Mouse (Mus musculus) monocyte, adult 2 months (primary cell): ENCODE results near the gene B3gnt8.

Source experiments
- DNase-seq, 2 experiments: peaks; one replicate each; pipeline ENCODE4 v3.0.0; 2022; ENCODE audit warnings: low spot score in 2 of 2, low read depth in 1 of 2

B3gnt8 gene

GRCm38 (mm10) chr7:25655601-25656428, 29.4 kb downstream of the B3gnt8 start:
- no peak for DNase-seq

DNA sequence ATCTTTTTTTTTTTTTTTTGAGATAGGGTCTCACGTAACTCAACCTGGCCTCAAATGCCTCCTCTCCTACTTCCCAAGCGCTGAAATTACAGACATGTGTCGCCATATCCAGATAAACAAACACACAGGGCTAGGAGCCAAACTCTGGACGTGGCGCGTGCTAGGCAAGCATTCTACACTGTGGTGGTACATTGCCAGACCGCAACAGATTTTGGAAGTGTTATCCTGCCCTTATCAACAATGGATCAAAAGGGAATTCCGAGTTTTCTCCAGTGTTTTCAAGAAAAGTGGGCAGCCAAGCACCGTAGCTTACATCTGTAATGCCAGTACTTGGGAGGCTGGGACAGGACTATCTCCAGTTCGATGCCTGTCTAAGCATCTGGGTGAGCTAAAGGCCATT, 31.3 kb downstream of the B3gnt8 start:
- DNase-seq: no peak

- peak; percentile 98 to 99 for DNase-seq
These were observed 32.4 kb downstream of the B3gnt8 start, which contains the start of the genes Bckdha and Exosc5 for GRCm38 (mm10) chr7:25658657-25659472. TSS of gene Bckdha (minus strand) at chr7:25658981. TSS of gene Exosc5 (plus strand) at chr7:25659164.

GRCm38 (mm10) chr7:25666381-25666780, 39.9 kb downstream of the B3gnt8 start:
- no peak for DNase-seq

GRCm38 (mm10) chr7:25669158-25669557, 42.7 kb downstream of the B3gnt8 start:
- DNase-seq: no peak

- DNase-seq: no peak
These were observed 43.2 kb downstream of the B3gnt8 start for GRCm38 (mm10) chr7:25669631-25670030.

- no peak for DNase-seq
These were observed 43.6 kb downstream of the B3gnt8 start for GRCm38 (mm10) chr7:25670096-25670495.

- no peak for DNase-seq
These were observed 45.2 kb downstream of the B3gnt8 start for GRCm38 (mm10) chr7:25671686-25672085.

DNA sequence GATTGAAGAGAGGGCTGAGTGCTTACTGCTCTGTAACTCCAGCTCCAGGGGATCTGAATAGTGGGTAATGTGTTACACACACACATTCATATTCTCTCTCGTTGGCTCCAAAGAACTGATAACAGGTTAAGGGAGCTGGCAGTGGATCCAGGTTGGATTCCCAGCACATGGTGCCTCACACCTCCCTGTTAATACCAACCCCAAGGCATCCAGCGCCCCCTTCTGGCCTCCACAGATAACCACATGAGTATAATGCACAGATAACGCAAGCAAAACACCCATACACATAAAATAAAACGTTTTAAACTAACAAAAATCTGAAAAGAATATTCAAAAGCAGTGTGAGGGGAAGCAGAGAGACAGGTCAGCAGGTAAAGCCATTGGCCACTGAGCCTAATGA, 46.0 kb downstream of the B3gnt8 start:
- no peak for DNase-seq

DNA sequence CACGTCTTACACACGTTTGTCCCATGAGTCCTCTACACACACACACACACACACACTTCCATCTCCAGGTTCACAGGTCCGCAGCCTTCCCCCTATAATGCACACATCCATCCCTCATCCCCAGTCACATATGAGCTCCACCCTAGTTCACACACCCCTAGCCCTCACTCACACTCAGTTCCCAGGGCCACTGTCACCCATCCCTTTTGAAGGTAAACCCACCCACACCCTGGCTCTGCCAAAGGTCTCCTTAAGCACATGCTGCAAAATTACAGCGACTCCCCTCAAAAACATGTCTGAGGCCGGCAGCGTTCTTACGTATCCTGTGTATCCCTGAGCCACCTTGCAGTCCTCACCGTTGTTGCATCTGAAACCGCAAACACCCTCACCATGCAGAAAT, 47.8 kb downstream of the B3gnt8 start:
- no peak for DNase-seq

DNA sequence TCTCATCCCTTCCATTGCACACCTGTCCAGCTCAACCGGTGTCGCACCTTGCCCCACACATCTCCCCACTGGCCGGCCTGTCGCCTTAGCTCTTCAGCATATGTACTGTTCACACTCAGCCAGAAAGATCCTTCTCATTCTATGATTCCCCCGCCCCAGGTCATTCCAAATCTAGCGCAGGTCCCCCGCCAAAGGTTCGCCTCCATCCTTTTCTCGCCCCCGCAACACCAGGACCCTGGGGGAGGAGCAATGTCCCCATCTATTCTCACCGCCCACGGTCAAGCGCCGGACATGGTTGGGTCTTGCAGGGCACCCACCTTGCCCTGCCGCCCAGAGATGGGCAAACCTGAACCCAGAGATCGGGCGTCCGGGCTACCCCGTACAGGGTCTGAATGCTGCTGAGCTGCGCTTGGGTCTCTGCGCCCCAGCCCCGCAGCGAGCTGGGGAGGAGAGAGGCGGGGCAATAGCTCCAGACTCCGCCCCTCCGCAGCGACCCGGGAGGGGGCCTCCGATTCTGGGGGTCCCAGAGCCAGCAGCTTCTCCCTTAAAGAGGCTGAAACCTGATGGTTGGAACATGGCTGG, 48.4 kb downstream of the B3gnt8 start, which contains the start of gene Tmem91:
Gene Tmem91 (minus strand): TSS at position 448 of the 582 bp plus-strand sequence.
- DNase-seq: no peak

GRCm38 (mm10) chr7:25675405-25675804, 49.0 kb downstream of the B3gnt8 start:
- DNase-seq: no peak

DNA sequence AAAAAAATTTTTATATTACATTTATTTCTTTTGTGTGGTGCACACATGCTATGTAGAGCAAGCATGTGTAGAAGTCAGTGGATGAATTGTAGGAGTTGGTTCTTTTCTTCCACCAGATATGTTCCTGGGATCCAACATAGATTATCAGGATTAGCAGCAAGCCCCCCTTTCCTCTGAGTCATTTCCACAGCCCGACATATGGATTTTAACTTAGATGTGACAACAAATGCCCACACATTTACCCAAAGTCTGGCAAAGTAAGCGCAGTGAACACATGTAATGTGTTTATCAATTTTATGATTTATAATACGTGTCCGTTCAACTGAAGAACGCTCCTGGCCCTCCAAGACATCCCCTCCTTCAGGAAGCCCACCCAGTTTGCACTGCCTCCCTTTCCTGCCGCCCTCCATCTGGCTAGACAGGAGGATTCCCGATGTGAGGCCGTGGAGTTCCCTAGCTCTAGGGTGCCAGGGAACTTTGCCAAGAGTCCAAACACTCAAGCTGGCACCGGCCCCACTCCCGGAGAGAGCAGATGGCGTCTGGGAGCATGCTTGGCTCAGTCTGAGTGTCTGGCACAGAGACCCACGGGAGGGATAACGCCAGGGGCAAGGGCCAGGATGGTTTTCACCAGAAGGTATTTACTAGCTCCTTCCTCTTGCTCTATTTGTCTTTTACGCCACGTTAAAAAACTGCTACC, 49.8 kb downstream of the B3gnt8 start:
- DNase-seq: no peak

DNA sequence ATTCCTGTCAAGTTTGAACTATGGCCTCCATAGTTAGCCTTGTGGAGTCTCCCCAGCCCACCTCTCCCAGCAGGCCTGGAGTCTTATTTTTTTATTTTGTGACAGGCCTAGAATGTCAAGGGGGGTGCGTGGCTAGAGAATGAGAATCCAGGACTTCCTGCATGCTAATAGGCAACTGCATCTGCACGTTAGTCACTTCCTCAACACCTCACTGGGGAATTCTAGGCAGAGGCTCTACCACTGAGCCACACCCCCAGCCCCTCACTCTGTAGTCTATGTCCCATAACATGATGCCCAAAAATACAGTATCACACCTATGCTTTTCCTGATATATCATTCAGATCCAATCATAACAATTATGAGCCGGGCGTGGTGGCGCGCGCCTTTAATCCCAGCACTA, 50.6 kb downstream of the B3gnt8 start:
- DNase-seq: no peak

DNA sequence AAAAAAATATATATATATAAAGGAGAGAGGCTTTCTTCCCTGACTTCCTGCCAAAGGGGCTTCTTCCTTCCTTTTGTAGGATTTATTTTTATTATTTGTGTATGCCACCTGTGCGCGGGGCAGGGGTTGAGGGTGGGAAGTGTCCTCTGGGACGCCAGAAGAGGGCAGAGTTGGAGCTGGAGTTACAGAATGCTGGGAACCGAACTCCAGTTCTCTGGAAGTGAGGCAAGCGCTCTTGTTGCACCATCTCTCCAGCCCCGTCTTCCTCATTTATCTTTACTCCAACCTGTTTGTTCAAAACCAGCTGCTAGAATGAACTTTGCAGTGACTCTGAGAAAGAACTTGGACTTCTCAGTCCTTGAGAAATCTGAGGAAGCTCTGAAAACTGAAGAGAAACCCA, 53.5 kb downstream of the B3gnt8 start:
- peak in 1 of 2 experiments; percentile 35 for DNase-seq

DNA sequence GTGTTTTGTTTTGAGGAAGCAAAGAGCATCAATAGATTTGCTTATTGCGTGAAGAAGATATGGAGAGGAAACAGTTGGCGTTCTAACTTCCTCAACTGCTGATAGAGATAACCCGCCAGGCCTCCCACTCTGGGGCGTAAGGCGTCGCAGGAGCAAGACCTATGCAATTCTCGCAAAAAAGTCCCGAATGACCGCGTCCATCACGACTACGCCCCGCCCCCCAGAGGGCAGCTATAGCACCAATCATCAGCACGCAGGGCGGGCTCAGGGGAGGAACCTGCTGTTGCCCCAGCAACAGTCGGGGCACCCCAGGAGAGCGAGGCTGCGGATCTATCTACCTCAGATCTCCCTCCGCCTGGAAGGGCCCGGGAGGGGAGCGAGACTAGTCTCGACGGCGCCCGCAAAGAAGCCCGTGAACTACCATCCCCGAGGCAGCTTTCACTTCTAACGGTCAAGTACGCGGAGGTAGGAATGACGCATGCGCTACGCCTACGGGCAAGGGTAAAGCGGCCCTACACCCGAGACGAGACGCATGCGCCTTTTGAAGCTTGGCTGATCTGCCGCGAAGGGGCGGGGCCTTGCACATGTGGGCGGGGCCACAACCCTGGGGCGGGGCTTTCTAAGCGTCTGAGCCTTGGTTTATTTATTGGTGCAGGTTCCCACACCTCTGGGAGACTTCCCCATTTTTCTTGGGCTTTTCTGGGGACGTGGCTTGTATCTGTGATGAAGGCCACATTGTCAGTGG, 54.2 kb downstream of the B3gnt8 start, which contains the start of gene B9d2:
Gene B9d2 (plus strand): TSS at position 267 of the 745 bp plus-strand sequence.
- DNase-seq: peak; percentile 94 to 98

DNA sequence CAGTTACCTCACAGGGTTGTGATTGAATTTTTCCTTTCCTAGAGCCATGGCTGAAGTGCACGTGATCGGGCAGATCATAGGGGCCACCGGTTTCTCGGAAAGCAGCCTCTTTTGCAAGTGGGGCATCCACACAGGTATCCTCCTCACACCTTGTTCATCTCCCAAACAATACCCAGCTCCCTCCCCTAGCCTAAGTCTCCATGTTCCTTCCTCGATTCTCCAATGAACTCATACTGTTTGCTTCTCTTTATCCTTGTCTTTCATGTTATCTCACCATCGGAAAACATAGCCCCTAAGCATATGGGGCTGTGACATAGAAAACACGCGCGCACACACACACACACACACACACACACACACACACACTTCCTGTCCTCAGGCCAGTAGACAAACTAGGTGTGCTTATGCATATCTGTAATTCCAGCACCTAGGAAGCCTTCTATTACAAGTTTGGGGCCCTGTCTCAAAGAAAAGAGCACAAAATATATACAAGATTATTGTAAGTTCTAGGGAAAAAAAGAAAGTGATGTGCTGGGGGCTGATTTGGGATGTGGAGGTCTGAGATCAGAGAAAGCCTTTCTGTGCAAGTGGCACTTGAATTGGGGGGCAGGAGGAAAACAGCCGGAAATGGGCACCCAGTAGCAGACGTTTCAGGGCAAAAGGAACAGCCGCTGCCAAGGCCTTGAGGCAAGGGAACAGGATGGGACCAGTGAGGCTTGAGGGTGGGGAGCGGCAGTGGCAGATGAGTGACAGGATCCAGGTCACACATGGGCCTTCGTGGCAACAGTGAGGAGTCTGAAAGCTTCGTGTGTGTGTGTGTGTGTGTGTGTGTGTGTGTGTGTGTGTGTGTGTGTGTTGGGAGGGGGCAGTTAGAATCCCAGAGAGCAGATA, 55.1 kb downstream of the B3gnt8 start:
- no peak for DNase-seq

DNA sequence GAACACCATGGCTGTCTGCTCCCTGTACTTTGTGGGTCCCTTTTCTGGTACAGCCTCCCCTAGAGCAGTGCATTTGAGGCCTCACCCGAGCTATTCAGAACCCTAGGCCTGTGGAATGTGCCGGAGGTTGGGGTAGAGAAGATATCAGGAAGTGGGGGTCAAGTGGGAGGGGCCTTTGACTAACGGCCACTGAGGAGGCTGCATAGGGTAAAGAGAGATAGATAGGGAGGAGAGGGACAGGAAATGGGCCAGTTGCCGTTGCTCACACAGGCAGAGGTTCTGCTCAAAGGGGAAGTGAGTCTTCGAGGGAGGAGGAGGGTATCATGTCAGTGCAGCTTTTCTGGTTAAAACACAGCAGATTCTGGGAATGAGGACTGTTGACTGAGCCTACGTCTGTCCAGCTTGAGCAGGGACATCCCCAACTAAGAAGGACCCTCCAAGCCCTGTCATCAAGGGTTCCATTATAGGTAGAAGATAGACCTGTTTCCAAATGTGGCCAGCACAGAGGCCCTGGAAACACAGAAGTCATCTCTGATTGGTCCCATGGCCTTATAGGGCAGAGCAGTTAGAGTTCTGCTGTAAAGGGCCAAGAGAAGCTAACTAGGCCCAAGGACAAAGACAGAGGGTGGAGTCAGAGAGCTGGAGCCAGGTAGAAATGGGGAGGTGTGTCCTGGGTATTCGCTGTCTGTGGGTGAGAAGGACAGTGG, 57.2 kb downstream of the B3gnt8 start:
- DNase-seq: peak in 1 of 2 experiments; percentile 24

- DNase-seq: no peak
These were observed 58.2 kb downstream of the B3gnt8 start for GRCm38 (mm10) chr7:25684659-25685058.
